Mouse (Mus musculus): Measurements from ENCODE around the gene 4930455H04Rik. TPM values are rescaled to one million over a fixed set of nuclear protein-coding genes. Genes with fewer than 3 reads are reported as not detected.

The 4930455H04Rik gene
- polyA plus RNA-seq, 1 experiment from 2014 or later: not detected

DNA sequence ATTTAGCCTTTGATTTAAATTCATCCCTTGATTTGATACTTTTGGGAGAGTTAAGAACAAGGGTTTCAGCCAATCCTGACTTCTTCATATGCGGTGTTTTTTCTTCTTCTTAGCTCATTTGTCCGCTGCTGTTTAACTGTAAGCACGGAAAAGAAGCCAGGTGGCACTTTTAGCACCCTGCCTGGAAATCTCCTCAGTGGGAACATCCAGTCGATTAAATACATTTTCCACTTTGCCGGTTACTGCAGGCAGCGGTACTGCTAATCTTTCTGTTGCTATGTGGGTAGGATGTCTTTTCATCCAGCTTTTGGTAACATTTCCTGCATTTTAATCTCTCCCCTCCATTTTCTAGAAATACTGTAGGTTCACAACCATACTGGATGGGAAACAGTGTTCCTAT, 39.3 kb downstream of the 4930455H04Rik start:
- no peak overlapping the region for H3K4me2 ChIP-seq (replicated peaks; ENCODE audit: low read depth, low read length)
- no peak for ATAC-seq
- DNase-seq (ENCODE audit: low spot score): no peak
- no peak overlapping the region for H3K4me3 ChIP-seq (ENCODE audit: low read depth, low read length)
- TF ChIP-seq CTCF (IDR thresholded peaks at IDR 0.05) (no peak), EP300 (IDR thresholded peaks at IDR 0.05) (no peak)
- 87% methylated on average over 6 of the region's 6 CpGs for WGBS
- H3K27ac ChIP-seq (ENCODE audit: low read length): no peak overlapping the region
- H3K27me3 ChIP-seq (replicated peaks; ENCODE audit: insufficient read depth, low read length): no peaks in the 10 kb centered on the region
- H3K4me1 ChIP-seq (ENCODE audit: insufficient read depth, low read depth, low read length): no peaks in the 10 kb centered on the region
- H3K9ac ChIP-seq (replicated peaks; ENCODE audit: low read depth): no peak overlapping the region
- H3K9me3 ChIP-seq (ENCODE audit: low read length): no peaks in the 10 kb centered on the region
- no peaks in the 10 kb centered on the region for H3K36me3 ChIP-seq (ENCODE audit: insufficient read depth, low read length)

GRCm38 (mm10) chr3:117010182-117010581, 42.1 kb downstream of the 4930455H04Rik start:
- no peak overlapping the region for H3K4me3 ChIP-seq (ENCODE audit: low read depth, low read length)
- WGBS: 50% methylated on average over 6 of the region's 6 CpGs
- no peak for ATAC-seq

GRCm38 (mm10) chr3:117020319-117020718, 52.3 kb downstream of the 4930455H04Rik start:
- ATAC-seq (no peak), DNase-seq (ENCODE audit: low spot score) (no peak)
- no peaks in the 10 kb centered on the region for H3K36me3 ChIP-seq (ENCODE audit: insufficient read depth, low read length)
- H3K9ac ChIP-seq (replicated peaks; ENCODE audit: low read depth): no peak overlapping the region
- WGBS: 72% methylated on average over 3 of the region's 3 CpGs
- H3K27me3 ChIP-seq (replicated peaks; ENCODE audit: insufficient read depth, low read length): no peaks in the 10 kb centered on the region
- H3K9me3 ChIP-seq (ENCODE audit: low read length): no peaks in the 10 kb centered on the region
- H3K4me2 ChIP-seq (replicated peaks; ENCODE audit: low read depth, low read length): no peak overlapping the region
- H3K4me1 ChIP-seq (ENCODE audit: insufficient read depth, low read depth, low read length): no peaks in the 10 kb centered on the region
- H3K27ac ChIP-seq (ENCODE audit: low read length): no peak overlapping the region
- H3K4me3 ChIP-seq (ENCODE audit: low read depth, low read length): no peak overlapping the region
- TF ChIP-seq CTCF (IDR thresholded peaks at IDR 0.05): no peak
- TF ChIP-seq EP300 (IDR thresholded peaks at IDR 0.05): no peak

More at GRCm38 (mm10) chr3:117010182-117010581, 42.1 kb downstream of the 4930455H04Rik start:
- no peak for DNase-seq (ENCODE audit: low spot score)
- Histone ChIP-seq H3K9ac (replicated peaks; ENCODE audit: low read depth) (no peak overlapping the region), H3K27me3 (replicated peaks; ENCODE audit: insufficient read depth, low read length) (no peaks in the 10 kb centered on the region), H3K4me1 (ENCODE audit: insufficient read depth, low read depth, low read length) (no peaks in the 10 kb centered on the region), H3K9me3 (ENCODE audit: low read length) (no peaks in the 10 kb centered on the region), H3K27ac (ENCODE audit: low read length) (no peak overlapping the region), H3K36me3 (ENCODE audit: insufficient read depth, low read length) (no peaks in the 10 kb centered on the region), H3K4me2 (replicated peaks; ENCODE audit: low read depth, low read length) (no peak overlapping the region)
- no peak for TF ChIP-seq EP300 (IDR thresholded peaks at IDR 0.05)
- TF ChIP-seq CTCF (IDR thresholded peaks at IDR 0.05): no peak

DNA sequence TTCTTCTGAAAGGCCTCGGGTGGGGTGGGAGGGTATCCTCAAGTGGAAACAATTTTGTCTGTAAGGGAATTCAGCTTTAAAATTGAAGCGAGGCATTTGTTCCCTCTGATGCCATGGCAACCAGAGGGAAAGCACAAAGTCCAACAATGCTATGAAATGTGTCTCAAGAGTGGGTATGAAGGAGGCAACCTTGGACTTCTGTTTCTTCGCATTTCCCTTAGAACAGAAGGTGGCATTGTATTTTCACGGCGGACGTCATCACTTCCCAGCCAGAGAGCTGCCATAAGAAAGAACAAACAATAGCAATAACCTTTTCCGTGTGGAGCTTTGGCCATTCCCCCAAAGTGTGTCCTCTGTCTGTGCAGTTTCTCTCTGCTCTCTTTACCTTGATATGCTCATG, 53.8 kb downstream of the 4930455H04Rik start:
- H3K4me1 ChIP-seq (ENCODE audit: insufficient read depth, low read depth, low read length): no peaks in the 10 kb centered on the region
- H3K9ac ChIP-seq (replicated peaks; ENCODE audit: low read depth): no peak overlapping the region
- no peaks in the 10 kb centered on the region for H3K36me3 ChIP-seq (ENCODE audit: insufficient read depth, low read length)
- no peak overlapping the region for H3K4me3 ChIP-seq (ENCODE audit: low read depth, low read length)
- H3K9me3 ChIP-seq (ENCODE audit: low read length): no peaks in the 10 kb centered on the region
- no peaks in the 10 kb centered on the region for H3K27me3 ChIP-seq (replicated peaks; ENCODE audit: insufficient read depth, low read length)
- no peak overlapping the region for H3K27ac ChIP-seq (ENCODE audit: low read length)
- no peak overlapping the region for H3K4me2 ChIP-seq (replicated peaks; ENCODE audit: low read depth, low read length)
- DNase-seq (ENCODE audit: low spot score) (peak; percentile 23), ATAC-seq (peak; percentile 40; the same call in 1 of the 2 replicates)
- TF ChIP-seq EP300 (IDR thresholded peaks at IDR 0.05): no peak
- 38% methylated on average over 7 of the region's 7 CpGs for WGBS

GRCm38 (mm10) chr3:117024111-117024510, 56.0 kb downstream of the 4930455H04Rik start:
- H3K9me3 ChIP-seq (ENCODE audit: low read length): no peaks in the 10 kb centered on the region
- H3K27ac ChIP-seq (ENCODE audit: low read length): no peak overlapping the region
- 34% methylated on average over 1 of the region's 1 CpGs for WGBS
- H3K4me3 ChIP-seq (ENCODE audit: low read depth, low read length): no peak overlapping the region
- no peak overlapping the region for H3K4me2 ChIP-seq (replicated peaks; ENCODE audit: low read depth, low read length)
- DNase-seq (ENCODE audit: low spot score): peak; percentile 14
- ATAC-seq: peak; percentile 70
- no peak overlapping the region for H3K9ac ChIP-seq (replicated peaks; ENCODE audit: low read depth)
- H3K27me3 ChIP-seq (replicated peaks; ENCODE audit: insufficient read depth, low read length): no peaks in the 10 kb centered on the region
- no peak for TF ChIP-seq CTCF (IDR thresholded peaks at IDR 0.05)
- no peak for TF ChIP-seq EP300 (IDR thresholded peaks at IDR 0.05)
- H3K36me3 ChIP-seq (ENCODE audit: insufficient read depth, low read length): no peaks in the 10 kb centered on the region
- no peaks in the 10 kb centered on the region for H3K4me1 ChIP-seq (ENCODE audit: insufficient read depth, low read depth, low read length)

GRCm38 (mm10) chr3:117024557-117024956, 56.5 kb downstream of the 4930455H04Rik start:
- 54% methylated on average over 5 of the region's 5 CpGs for WGBS

DNA sequence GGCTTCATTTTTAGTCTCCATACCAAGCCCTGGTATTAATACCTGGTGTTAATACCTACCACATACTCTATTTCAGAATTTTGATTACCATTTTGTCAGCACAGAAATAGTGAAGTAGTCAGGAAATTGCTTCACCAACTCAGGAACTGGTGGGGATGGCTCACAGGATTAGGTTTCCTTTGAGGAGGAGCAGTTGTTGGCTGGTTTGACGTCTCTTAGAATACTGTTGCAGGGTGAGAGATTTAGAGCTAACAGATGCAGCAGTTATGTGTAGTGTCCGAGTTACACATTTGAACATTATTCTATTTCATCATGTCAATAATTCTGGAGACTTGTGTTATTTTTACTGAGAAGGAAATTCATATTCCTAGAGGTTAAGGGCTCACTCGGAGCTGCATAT, 57.4 kb downstream of the 4930455H04Rik start:
- no peak overlapping the region for H3K27ac ChIP-seq (ENCODE audit: low read length)
- no peaks in the 10 kb centered on the region for H3K36me3 ChIP-seq (ENCODE audit: insufficient read depth, low read length)
- no peaks in the 10 kb centered on the region for H3K27me3 ChIP-seq (replicated peaks; ENCODE audit: insufficient read depth, low read length)
- no peak for ATAC-seq
- no peak overlapping the region for H3K4me2 ChIP-seq (replicated peaks; ENCODE audit: low read depth, low read length)
- no peaks in the 10 kb centered on the region for H3K9me3 ChIP-seq (ENCODE audit: low read length)
- H3K4me3 ChIP-seq (ENCODE audit: low read depth, low read length): no peak overlapping the region
- WGBS: 77% methylated on average over 3 of the region's 3 CpGs
- H3K4me1 ChIP-seq (ENCODE audit: insufficient read depth, low read depth, low read length): no peaks in the 10 kb centered on the region
- no peak for DNase-seq (ENCODE audit: low spot score)
- no peak for TF ChIP-seq EP300 (IDR thresholded peaks at IDR 0.05)
- no peak for TF ChIP-seq CTCF (IDR thresholded peaks at IDR 0.05)
- H3K9ac ChIP-seq (replicated peaks; ENCODE audit: low read depth): no peak overlapping the region

More at GRCm38 (mm10) chr3:117024557-117024956, 56.5 kb downstream of the 4930455H04Rik start:
- no peaks in the 10 kb centered on the region for H3K4me1 ChIP-seq (ENCODE audit: insufficient read depth, low read depth, low read length)
- no peaks in the 10 kb centered on the region for H3K9me3 ChIP-seq (ENCODE audit: low read length)
- TF ChIP-seq EP300 (IDR thresholded peaks at IDR 0.05) (peak; percentile 45; the same call in 1 of the 2 replicates), CTCF (IDR thresholded peaks at IDR 0.05) (no peak)
- H3K36me3 ChIP-seq (ENCODE audit: insufficient read depth, low read length): no peaks in the 10 kb centered on the region
- ATAC-seq (peak; percentile 25), DNase-seq (ENCODE audit: low spot score) (peak; percentile 11)
- no peak overlapping the region for H3K4me2 ChIP-seq (replicated peaks; ENCODE audit: low read depth, low read length)
- H3K4me3 ChIP-seq (ENCODE audit: low read depth, low read length): no peak overlapping the region
- no peak overlapping the region for H3K27ac ChIP-seq (ENCODE audit: low read length)
- no peaks in the 10 kb centered on the region for H3K27me3 ChIP-seq (replicated peaks; ENCODE audit: insufficient read depth, low read length)
- no peak overlapping the region for H3K9ac ChIP-seq (replicated peaks; ENCODE audit: low read depth)

Other genes starting within 250 kb of the 4930455H04Rik start
- 6.3 and 6.5 TPM in 2 replicates for gene Agl, start 160.1 kb upstream of the 4930455H04Rik start, polyA plus RNA-seq (2015; fragmentation: Nextera tagmentation; extraction: Ambion mirVana)
- gene Frrs1, start 108.8 kb upstream of the 4930455H04Rik start, polyA plus RNA-seq (2015; fragmentation: Nextera tagmentation; extraction: Ambion mirVana): 5.6 and 6.0 TPM in 2 replicates
- 16.1 and 23.0 TPM in 2 replicates for gene Palmd, start 720 bp downstream of the 4930455H04Rik start, polyA plus RNA-seq (2015; fragmentation: Nextera tagmentation; extraction: Ambion mirVana)